Mouse (Mus musculus) adipocyte (in vitro differentiated cells): ENCODE measurements around the gene Zkscan7.
"Not testable (repeated sequence)": the region's sequence is repeated elsewhere in the genome, so short reads cannot be mapped to it uniquely, and the experiment has no call there.

Experiments
- DNase-seq: peaks from one replicate; pipeline ENCODE4 v3.0.0-alpha.2; 2016; ENCODE audit warnings: low spot score

Gene Zkscan7

DNA sequence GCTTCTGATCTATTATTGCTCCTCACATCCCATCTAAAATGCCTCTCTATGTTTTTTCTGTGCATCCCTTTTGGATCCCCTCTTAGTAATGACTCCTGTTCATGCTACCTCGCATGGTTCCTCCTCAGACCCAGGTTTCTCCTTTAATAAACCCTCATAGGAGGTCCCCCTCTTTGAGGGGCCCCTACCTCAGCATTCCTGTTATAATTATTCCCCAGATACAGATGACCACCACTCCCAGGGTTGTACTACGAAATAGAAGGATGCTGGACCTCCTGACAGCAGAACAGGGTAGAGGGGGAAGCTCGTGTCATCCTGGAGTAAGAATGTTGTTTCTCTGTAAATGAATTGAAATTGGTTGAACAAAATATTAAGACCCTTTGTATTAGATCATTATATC is at the start of gene Zkscan7:
Gene Zkscan7 (plus strand): TSS at position 301 of the 400 bp plus-strand sequence.
- no peak for DNase-seq

DNA sequence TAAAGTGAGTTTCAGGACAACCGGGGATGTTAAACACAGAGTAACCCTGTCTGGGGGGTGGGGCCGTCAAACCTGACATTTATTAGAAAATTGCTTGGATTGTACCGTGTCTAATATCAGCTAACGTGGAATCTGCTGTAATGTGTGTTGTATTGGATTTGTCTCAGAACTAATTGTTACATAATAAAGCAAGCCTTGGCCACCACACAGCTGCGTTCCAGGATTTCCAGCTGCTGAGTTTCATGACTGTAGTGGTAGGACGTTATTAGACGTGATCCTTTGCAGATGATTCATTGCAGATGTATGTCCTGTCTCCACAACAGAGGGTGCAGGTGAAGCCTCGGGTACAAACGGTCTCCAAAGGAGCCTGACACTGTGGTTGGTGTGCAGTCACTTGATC is 49.4 kb upstream of the Zkscan7 start:
- DNase-seq = no peak

DNA sequence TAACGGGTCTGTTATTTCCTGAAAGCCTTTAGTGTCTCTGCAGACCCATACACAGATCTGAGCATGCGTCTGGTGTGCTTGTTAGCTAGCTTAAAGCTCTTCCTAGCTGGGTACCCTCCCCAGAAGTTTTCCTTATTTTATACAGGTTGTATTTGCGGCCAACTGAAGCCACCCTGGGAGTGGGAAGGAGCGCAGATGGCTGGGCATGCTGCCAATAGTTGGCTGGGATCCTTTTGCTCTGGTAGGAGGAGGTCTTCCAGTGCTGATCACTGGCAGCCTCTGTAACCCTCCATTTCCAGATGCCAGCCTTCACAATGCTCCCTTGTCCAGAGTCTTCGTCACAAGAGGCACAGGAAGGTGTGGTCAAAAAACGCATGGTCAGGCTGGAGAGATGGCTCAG is 48.7 kb upstream of the Zkscan7 start:
- peak; percentile 15 for DNase-seq

DNA sequence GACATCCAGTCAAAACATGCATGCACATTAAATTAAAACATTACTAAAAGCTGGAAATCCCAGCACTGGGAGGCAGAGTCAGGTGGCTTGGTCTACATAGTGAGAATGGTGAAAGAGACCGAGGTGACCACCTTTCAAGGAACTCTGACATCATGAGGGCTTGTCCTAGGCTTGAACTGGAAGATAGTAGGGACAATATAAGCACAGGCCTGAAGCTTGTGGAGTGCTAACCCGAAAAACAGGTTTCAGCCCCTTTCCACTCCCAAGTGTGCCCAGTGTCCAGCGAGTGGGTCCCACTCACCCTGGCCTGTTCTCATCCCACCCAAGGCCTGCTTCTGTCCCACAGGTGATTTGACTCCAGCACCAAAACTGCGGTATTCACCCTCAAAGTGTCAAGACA is 48.3 kb upstream of the Zkscan7 start:
- DNase-seq = no peak

DNA sequence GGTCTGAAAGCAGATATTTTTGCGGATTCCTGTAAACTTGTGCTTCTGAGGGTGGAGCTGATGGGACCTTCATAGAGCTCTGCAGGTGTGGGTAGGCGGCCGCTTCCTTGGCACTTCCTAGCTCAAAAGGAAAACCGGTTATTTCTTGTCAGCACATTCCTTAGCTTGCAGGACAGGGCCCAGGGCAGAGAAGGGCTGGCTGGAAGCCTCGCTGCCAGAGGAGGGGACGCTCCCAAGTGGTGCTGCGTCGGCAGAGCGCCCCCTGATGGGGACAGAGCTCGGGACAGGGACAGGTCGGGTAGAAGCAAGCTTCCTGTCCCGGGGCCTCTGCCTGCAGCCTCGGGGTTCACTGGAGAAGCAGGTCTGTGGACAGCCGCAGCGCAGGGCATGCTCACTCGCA is 47.8 kb upstream of the Zkscan7 start:
- no peak for DNase-seq

DNA sequence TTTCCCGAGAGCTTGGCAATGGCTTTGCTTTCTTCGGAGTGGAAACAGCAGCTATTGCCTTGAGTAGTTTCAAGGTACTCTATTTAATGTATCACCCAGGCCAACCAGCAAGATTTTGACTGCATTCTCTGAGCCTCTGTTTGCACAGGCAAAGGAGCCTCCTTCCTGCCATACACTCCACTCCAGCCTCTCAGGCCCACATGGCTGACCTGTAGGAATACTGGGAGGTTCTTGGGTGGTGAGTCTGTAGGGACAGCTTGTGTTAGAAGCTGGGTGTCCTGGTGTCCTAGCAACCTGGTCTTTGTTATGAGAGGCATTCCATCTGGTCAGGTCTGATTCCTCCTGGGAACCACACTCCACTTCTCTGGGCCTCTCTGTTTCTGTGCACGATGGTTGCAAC is 41.7 kb upstream of the Zkscan7 start, which contains the start of gene Gm35549:
Gene Gm35549 (minus strand): TSS at position 276 of the 400 bp plus-strand sequence.
- DNase-seq = no peak

DNA sequence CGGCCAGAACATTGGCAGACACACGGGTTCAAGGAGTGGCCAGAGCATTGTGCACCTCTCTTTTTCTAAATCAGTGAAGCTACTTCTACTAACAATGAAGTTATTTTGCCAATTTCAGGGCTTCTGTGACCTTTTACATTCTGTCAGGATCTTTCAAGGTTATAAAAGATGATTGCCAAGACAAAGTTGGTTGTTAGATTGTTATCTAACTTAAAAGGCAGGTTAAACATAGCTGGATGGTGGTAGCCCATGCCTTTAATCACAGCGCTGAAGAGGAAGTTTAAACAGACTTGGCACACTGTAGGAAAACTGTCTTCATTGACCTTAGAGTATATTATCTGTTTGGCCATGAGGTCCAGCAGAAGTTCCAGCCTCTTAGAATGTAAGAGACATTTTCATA is 39.9 kb upstream of the Zkscan7 start:
- DNase-seq = no peak

DNA sequence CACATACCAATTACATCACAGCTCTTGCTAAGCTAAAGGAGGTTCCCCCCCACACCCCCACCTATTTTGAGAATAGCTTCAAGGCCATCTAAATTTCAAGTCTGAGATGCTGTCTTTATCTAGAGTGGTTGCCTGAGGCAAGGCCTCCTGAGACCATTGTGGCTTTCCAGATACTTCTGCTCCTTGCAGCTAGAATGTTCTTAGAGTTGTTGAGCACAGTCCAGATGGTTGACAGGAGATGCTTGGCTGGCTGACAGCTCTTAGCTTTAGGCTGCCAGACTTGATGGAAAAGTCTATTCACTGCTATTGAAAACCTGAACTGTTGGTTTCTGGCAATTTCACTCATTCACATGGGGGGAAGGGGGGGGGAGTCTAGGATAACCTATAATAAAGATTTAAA is 39.3 kb upstream of the Zkscan7 start:
- peak; percentile 41 for DNase-seq

DNA sequence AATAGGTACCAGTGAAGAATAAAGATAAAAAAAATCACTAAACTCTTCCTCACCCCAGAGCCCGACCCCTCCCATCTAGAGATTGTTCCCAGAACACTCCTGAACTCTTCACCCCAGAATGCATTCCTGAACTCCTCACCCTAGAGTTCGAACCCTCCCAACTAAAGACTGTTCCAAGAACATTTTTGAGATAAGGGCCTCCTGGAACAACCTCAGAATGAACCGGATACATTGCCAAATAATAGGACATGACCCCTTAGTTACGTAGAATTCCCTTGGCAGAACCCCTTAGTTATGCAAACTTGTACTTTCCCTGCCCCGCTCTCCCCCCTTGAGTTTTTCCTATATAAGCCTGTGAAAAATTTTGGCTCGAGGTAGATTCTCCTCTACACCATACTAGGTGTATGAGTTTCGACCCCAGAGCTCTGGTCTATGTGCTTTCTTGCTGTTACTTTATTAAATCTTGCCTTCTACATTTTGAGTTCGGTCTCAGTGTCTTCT is 37.6 kb upstream of the Zkscan7 start:
- DNase-seq = not testable (repeated sequence)

DNA sequence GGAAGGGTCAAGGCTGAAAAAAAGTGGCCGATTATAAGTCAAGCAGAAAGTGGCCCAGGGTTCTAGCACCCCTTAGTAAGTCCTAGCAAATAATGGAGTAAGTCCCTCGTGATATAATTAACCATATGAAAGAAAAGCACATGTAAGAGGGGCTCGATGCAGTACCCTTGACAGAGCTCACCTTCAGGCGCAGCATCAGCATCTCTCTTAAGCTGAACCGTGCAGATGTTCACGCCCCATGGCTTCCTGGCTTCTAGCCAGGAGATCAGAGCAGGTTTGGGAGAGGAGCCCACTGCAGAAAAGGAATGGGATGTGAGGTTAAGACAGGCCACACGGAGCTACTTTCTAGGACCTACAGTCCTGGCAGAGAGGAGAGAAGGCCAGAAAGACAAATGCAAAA is 31.0 kb upstream of the Zkscan7 start:
- no peak for DNase-seq

DNA sequence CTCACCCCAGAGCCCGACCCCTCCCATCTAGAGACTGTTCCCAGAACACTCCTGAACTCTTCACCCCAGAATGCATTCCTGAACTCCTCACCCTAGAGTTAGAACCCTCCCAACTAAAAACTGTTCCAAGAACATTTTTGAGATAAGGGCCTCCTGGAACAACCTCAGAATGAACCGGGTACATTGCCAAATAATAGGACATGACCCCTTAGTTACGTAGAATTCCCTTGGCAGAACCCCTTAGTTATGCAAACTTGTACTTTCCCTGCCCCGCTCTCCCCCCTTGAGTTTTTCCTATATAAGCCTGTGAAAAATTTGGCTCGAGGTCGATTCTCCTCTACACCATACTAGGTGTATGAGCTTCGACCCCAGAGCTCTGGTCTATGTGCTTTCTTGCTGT is 30.3 kb upstream of the Zkscan7 start:
- not testable (repeated sequence) for DNase-seq

DNA sequence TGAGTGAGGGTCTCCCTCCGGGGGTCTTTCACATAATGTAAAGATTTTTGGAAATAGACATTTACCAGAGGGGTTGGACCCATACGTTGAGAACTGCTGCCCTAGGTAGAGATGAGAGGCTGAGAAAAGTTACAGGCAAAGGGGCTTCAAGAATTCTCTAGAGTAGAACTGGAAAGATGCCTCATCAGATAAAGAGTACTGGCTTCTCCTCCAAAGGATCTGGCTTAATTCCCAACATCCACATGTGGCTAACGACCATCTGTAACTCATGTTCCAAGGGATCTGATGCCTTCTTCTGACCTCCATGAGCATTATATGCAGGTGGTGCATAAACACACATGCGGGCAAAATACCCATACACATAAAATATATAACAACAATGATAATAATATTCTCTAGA is 29.9 kb upstream of the Zkscan7 start:
- no peak for DNase-seq

DNA sequence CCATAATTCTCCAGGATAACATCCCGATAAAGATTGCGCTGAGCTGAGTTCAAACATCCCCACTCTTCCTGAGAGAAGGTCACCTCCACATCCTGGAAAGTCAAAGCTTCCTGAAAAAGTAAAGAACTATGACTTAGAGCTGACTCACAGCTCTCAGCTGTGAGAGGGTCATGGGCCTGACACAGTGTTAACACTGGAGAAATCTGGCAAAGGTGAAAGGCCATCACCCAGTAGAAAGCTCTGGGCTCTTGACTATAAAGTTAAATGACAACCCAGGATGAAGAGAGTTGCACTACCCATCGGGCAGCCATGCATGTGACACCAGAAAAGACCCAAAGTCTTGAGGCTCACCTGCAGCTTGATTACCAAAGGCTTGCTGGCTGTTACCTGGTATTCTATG is 28.8 kb upstream of the Zkscan7 start:
- DNase-seq = no peak

DNA sequence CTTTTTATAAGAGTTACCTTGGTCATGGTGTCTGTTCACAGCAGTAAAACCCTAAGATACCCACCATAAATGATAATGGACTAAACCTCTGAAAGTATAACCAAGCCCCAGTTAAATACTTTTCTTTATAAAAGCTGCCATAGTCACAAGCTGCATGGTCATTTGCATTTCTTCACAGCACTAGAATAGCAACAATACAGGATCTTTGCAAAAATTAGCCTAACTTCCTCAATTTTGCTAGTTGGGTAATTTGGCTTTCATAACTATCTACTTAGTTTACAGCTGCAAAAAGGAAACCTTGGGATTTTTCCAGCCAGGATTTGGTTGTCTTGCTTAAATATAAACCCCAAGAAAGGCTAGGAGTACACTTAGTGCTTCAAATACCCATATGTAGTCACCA is 24.7 kb upstream of the Zkscan7 start:
- no peak for DNase-seq

DNA sequence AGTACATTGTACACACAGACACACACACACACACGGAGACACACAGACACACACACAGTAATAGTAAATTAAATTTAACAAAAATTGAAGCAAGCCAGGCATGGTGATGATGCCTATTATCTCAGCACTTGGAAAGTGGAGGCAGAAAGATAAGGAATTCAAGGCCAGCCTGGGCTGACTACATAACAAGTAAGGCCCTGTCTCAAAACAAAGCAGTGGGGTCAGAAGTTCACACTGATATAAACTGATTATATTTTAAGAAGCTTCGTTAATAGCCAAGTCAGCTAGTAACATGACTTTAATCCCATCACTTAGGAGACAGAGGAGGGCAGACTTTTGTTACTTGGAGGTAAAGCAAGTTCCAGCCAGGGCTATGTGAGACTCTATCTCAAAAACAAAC is 21.8 kb upstream of the Zkscan7 start:
- DNase-seq = no peak

DNA sequence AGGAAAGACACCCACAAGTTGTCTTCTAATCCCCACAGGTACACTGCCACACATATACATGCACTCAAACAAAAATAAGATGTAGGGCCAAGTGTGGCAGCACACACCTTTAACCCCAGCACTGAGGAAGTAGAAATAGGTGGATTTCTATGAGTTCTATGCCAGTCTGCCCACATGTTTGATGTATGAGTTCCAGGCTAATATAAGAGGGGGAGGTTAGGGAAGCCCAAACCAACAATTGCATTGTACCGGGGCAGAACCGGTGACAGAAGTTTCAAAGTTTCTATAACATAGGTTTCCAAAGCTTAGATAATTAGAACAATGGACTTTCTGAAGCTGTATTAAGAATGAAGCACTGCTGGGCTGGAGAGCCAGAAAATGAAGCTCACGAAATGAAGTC is 20.6 kb upstream of the Zkscan7 start:
- peak; percentile 6 for DNase-seq

DNA sequence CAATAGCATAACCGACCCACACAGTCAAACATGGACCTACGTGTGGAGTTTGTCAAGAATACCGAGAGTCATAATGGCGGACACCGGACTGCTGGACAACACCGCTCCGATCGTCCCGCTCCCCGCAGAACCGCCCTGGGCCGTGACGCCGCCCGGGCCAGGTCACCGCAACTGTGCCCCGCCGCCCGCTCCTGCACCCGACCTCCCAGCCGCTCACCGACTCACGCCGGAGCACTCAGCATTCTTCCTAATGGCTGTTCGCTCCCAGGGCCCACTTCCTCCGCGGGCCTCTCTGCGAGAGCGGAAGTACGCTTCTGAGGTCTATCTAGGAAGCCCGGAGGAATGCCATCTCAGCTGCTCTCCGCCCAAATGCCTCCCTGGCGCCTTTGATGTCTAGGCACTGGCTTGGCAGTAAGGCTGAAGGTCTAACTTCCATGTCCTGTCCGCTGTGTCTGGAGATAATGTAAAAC is 19.8 kb upstream of the Zkscan7 start, which contains the start of gene Zfp445:
Gene Zfp445 (minus strand): TSS at position 310 of the 470 bp plus-strand sequence.
- DNase-seq = peak; percentile 85

DNA sequence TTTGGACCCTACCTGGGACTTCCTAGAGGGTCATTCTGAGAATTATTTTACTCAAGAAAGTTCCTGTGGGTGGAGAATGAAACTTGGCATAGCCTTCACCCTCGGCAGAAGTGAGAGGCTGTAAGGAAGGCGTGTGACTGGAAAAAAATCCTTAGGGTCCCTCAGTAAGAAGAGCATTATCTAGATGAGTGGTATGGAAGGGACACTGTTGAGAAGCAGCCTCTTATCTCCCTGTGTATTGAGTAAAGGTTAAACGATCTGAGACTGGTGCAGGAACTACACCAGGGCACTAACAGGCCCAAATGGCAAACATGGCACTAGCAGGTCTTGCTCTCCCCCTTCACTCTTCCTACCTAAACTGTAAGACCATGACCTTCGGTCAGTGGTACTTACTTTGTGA is 19.3 kb upstream of the Zkscan7 start:
- no peak for DNase-seq

DNA sequence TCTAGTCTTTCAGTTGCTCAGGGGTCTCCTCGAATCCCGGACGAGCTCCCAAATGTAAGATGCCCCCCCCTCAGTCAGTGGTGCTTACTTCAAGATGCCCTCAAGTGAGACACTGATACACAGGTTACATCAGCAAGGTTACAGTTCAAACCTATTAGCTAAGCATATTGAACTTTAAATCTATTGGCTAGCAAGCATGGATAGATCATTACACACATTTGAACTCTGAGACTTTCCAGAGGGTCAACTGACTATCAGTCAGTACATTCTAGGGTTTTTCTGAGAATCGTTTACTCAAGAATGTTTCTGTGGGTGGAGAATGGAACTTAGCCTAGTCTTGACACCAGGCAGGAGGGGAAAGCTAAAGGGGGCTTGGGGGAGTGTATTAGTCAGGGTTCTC is 12.9 kb upstream of the Zkscan7 start:
- DNase-seq = no peak

DNA sequence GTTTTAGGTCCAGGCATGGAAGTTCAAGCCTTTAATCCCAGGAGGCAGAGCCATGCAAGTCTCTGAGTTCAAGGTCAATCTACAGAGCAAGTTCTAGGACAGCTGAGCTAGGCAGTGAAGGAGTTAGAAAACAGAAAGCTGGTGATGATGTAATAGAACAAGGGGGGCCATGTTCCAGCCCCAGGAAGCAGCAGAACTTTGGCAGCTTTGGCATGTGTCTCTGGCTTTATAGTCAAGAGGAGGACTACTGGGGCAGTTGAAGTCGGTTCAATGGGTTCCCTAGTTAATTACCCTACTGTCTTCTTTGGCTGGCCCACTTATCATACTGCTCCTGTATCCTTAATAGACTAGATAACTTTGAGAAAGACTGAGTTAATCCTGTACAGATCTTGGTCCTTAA is 10.8 kb upstream of the Zkscan7 start:
- DNase-seq = peak; percentile 15

DNA sequence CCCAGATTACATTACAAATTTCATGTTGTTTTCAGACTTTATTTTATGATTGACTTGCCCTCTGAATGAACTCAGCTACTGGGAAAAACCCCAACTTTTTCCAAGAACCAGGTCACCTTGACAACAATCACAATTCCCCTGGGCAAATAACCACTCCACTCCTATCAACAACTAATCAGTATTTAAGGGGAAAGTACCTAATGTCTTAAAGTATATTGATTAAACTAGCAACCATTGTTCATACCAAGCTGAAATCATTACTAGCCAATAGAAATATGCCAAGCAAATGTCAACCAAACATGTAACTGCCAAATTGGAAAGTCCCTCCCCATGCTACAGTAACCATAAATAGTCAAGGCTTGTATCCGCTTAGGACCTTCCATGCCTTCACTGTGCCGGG is 10.3 kb upstream of the Zkscan7 start:
- DNase-seq = peak; percentile 9

DNA sequence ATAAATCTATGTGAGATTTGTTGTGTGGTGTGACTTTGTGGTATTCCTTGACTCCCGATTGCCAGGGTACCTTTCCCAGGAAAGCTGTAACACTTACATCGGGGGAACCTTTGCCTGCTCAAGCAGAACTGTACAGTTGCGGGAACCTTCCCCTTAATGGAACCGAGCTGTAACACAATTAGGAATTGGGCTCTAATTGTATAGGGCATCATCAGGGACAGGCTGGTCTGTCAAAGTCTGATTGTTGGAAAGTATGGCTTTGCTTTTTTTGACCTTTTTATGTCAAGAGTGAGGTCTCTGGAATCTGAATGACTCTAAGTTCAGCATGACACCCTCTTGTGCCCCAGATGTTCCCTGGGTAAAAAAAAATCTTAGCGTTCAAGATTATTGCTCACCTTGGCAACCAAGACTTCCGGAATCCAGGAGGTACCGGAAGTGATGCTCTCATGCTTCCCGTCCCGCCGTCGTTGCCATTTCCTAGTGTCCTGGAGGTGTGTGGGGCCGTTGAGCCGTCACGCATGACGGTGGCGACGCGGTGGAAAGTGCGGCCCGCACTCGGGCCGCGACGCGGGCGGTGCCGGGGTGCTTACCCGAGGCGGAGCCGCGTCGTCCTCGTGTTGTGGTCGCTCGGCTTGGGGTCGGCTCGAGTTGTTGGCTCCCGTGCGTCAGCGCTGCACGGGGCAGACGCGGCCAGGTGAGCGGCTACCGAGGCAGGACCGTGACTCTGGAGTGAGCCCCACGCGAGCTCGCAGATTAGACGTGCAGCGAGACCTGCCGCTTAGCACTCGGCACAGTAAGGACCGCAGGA is 1.1 kb downstream of the Zkscan7 start:
- DNase-seq = peak; percentile 79

DNA sequence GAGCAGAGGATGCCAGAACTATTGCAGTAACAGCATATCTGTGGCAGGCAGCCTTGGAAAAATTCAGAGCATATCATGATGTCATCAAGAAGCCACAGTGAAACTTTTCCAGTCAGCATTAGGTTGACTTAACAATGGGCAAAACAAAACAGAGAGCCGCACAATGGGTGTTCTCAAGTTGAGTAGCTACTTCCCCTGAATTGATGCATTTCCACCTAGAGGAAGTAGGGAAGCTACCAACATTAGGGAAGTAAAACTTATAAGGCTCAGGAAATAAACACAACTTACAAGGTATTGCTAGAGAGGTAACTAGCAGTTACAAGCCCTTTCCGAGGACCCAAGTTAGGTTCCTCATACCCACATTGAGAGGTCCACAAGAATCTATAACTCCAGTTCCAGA is 15.6 kb downstream of the Zkscan7 start:
- peak; percentile 21 for DNase-seq
